Mouse (Mus musculus) liver, embryonic 12.5 days (tissue): Measurements from ENCODE around the gene Cdc42ep2. TPM values are rescaled to one million over a fixed set of nuclear protein-coding genes. Genes with fewer than 3 reads are reported as not detected.

Experiments
- ATAC-seq: fragments of 200-750 bp; cut with Nextera tagmentation; 2 replicates; pipeline ENCODE4 v1.8.0; 2017; ENCODE audit warnings: moderate number of reproducible peaks, mild to moderate bottlenecking, moderate library complexity
- H3K27ac ChIP-seq: fragments of 300-500 bp; sonication (generic); 2 replicates; pipeline ENCODE4 v1.5.1; 2016; ENCODE audit warnings: mild to moderate bottlenecking
- H3K27me3 ChIP-seq: fragments of 300-500 bp; sonication (generic); replicated peaks from 2 replicates; pipeline ENCODE4 v1.6.1; 2016; ENCODE audit warnings: mild to moderate bottlenecking, moderate library complexity
- H3K36me3 ChIP-seq: fragments of 300-500 bp; sonication (generic); 2 replicates; pipeline ENCODE4 v1.6.1; 2016; ENCODE audit warnings: mild to moderate bottlenecking, moderate library complexity
- H3K4me1 ChIP-seq: fragments of 300-500 bp; sonication (generic); 2 replicates; pipeline ENCODE4 v1.6.1; 2016
- H3K4me2 ChIP-seq: fragments of 300-500 bp; sonication (generic); 2 replicates; pipeline ENCODE4 v1.6.1; 2016; ENCODE audit warnings: mild to moderate bottlenecking, moderate library complexity
- H3K4me3 ChIP-seq: fragments of 300-500 bp; sonication (generic); 2 replicates; pipeline ENCODE4 v1.5.1; 2016; ENCODE audit warnings: mild to moderate bottlenecking, moderate library complexity
- H3K9ac ChIP-seq: fragments of 300-500 bp; sonication (generic); 2 replicates; pipeline ENCODE4 v1.6.1; 2016; ENCODE audit warnings: mild to moderate bottlenecking, moderate library complexity
- H3K9me3 ChIP-seq: fragments of 300-500 bp; sonication (generic); replicated peaks from 2 replicates; pipeline ENCODE4 v1.6.1; 2016; ENCODE audit warnings: mild to moderate bottlenecking, moderate library complexity
- WGBS: fragments of 180-500 bp; shearing (Covaris S2); methylation state at CpG from one replicate; pipeline ENCODE4 v1.1.7; 2016; ENCODE audit not compliant: insufficient replicate concordance; 5-methylcytosine and 5-hydroxymethylcytosine counted together
- polyA plus RNA-seq: library from polyadenylated mRNA; unstranded; fragments of >200 nt; fragmentation: Nextera tagmentation; extraction: Ambion mirVana; gene quantifications from 2 replicates; pipeline ENCODE4 v1.2.1, GENCODE M21; 2016

Cdc42ep2 gene
- polyA plus RNA-seq, 1 experiment from 2014 or later = 3.4 TPM

- no peak overlapping the region for H3K27ac ChIP-seq
- no peak for ATAC-seq
- peaks cover 98% of the 10 kb centered on the region for H3K36me3 ChIP-seq
- 86% methylated on average over 10 of the region's 10 CpGs for WGBS
- no peak overlapping the region for H3K4me2 ChIP-seq
- no peaks in the 10 kb centered on the region for H3K9me3 ChIP-seq
- no peaks in the 10 kb centered on the region for H3K27me3 ChIP-seq
- H3K4me3 ChIP-seq = no peak overlapping the region
- no peak overlapping the region for H3K9ac ChIP-seq
- H3K4me1 ChIP-seq = peaks cover 31% of the 10 kb centered on the region
Observed at GRCm38 (mm10) chr19:5954936-5955335, 30.3 kb upstream of the Cdc42ep2 start.

- H3K4me1 ChIP-seq = peaks cover 31% of the 10 kb centered on the region
- peaks cover 98% of the 10 kb centered on the region for H3K36me3 ChIP-seq
- H3K4me3 ChIP-seq = no peak overlapping the region
- H3K4me2 ChIP-seq = no peak overlapping the region
- H3K9ac ChIP-seq = no peak overlapping the region
- no peak overlapping the region for H3K27ac ChIP-seq
- ATAC-seq = no peak
- H3K27me3 ChIP-seq = no peaks in the 10 kb centered on the region
- WGBS = 85% methylated on average over 22 of the region's 22 CpGs
- H3K9me3 ChIP-seq = no peaks in the 10 kb centered on the region
Observed at GRCm38 (mm10) chr19:5954031-5954710, 29.6 kb upstream of the Cdc42ep2 start.

- H3K4me2 ChIP-seq = no peak overlapping the region
- no peak overlapping the region for H3K9ac ChIP-seq
- 0 out of 2 replicates have a peak overlapping the region, but pooled peaks have one; percentile 42 for H3K27ac ChIP-seq
- no peak overlapping the region for H3K4me3 ChIP-seq
- peaks cover 98% of the 10 kb centered on the region for H3K36me3 ChIP-seq
- H3K4me1 ChIP-seq = peaks cover 31% of the 10 kb centered on the region
- ATAC-seq = no peak
- no peaks in the 10 kb centered on the region for H3K9me3 ChIP-seq
- H3K27me3 ChIP-seq = no peaks in the 10 kb centered on the region
- 91% methylated on average over 19 of the region's 19 CpGs for WGBS
Observed at GRCm38 (mm10) chr19:5953201-5953770, 28.7 kb upstream of the Cdc42ep2 start.

- no peaks in the 10 kb centered on the region for H3K27me3 ChIP-seq
- peaks cover 30% of the 10 kb centered on the region for H3K4me1 ChIP-seq
- ATAC-seq = 0 out of 2 replicates have a peak, but pooled peaks have one; percentile 16
- peak overlapping the region; percentile 42 for H3K27ac ChIP-seq
- peaks cover 99% of the 10 kb centered on the region for H3K36me3 ChIP-seq
- no peak overlapping the region for H3K9ac ChIP-seq
- 79% methylated on average over 13 of the region's 13 CpGs for WGBS
- no peak overlapping the region for H3K4me3 ChIP-seq
- H3K4me2 ChIP-seq = no peak overlapping the region
- no peaks in the 10 kb centered on the region for H3K9me3 ChIP-seq
Observed at GRCm38 (mm10) chr19:5952071-5952691, 27.6 kb upstream of the Cdc42ep2 start.

GRCm38 (mm10) chr19:5951631-5952030 lies 27.0 kb upstream of the Cdc42ep2 start:
- peaks cover 100% of the 10 kb centered on the region for H3K36me3 ChIP-seq
- ATAC-seq = no peak

GRCm38 (mm10) chr19:5950218-5950617 lies 25.6 kb upstream of the Cdc42ep2 start:
- Histone ChIP-seq H3K27ac (no peak overlapping the region), H3K9ac (no peak overlapping the region), H3K27me3 (no peaks in the 10 kb centered on the region), H3K4me1 (peaks cover 28% of the 10 kb centered on the region), H3K4me2 (no peak overlapping the region), H3K9me3 (no peaks in the 10 kb centered on the region), H3K36me3 (peaks cover 100% of the 10 kb centered on the region), H3K4me3 (no peak overlapping the region)
- WGBS = 91% methylated on average over 11 of the region's 11 CpGs
- no peak for ATAC-seq

More at GRCm38 (mm10) chr19:5951631-5952030, 27.0 kb upstream of the Cdc42ep2 start:
- Histone ChIP-seq H3K4me1 (peaks cover 25% of the 10 kb centered on the region), H3K27me3 (no peaks in the 10 kb centered on the region), H3K9me3 (no peaks in the 10 kb centered on the region), H3K4me2 (no peak overlapping the region), H3K4me3 (no peak overlapping the region), H3K9ac (no peak overlapping the region), H3K27ac (peak overlapping the region; percentile 8; the same call in 1 of the 2 replicates)
- WGBS = 88% methylated on average over 16 of the region's 16 CpGs

- H3K27ac ChIP-seq = peak overlapping the region; percentile 43; the same call in 1 of the 2 replicates
- no peak overlapping the region for H3K4me3 ChIP-seq
- H3K4me1 ChIP-seq = peaks cover 25% of the 10 kb centered on the region
- H3K36me3 ChIP-seq = peaks cover 100% of the 10 kb centered on the region
- ATAC-seq = no peak
- H3K9ac ChIP-seq = no peak overlapping the region
- H3K9me3 ChIP-seq = no peaks in the 10 kb centered on the region
- no peak overlapping the region for H3K4me2 ChIP-seq
- 78% methylated on average over 8 of the region's 8 CpGs for WGBS
- no peaks in the 10 kb centered on the region for H3K27me3 ChIP-seq
Observed at GRCm38 (mm10) chr19:5945891-5946290, 21.3 kb upstream of the Cdc42ep2 start.

- WGBS = 69% methylated on average over 7 of the region's 7 CpGs
- Histone ChIP-seq H3K4me2 (no peak overlapping the region), H3K9me3 (no peaks in the 10 kb centered on the region), H3K27me3 (no peaks in the 10 kb centered on the region), H3K27ac (peak overlapping the region; percentile 43), H3K9ac (no peak overlapping the region), H3K4me3 (no peak overlapping the region), H3K4me1 (peaks cover 27% of the 10 kb centered on the region), H3K36me3 (peaks cover 100% of the 10 kb centered on the region)
- ATAC-seq = peak; percentile 46
Observed at GRCm38 (mm10) chr19:5945027-5945426, 20.4 kb upstream of the Cdc42ep2 start.

- H3K27ac ChIP-seq = peak overlapping the region; percentile 43; the same call in 1 of the 2 replicates
- ATAC-seq = no peak
- H3K4me2 ChIP-seq = no peak overlapping the region
- 65% methylated on average over 8 of the region's 8 CpGs for WGBS
- peaks cover 35% of the 10 kb centered on the region for H3K4me1 ChIP-seq
- no peak overlapping the region for H3K4me3 ChIP-seq
- no peaks in the 10 kb centered on the region for H3K27me3 ChIP-seq
- no peaks in the 10 kb centered on the region for H3K9me3 ChIP-seq
- peaks cover 100% of the 10 kb centered on the region for H3K36me3 ChIP-seq
- no peak overlapping the region for H3K9ac ChIP-seq
Observed at GRCm38 (mm10) chr19:5944145-5944544, 19.5 kb upstream of the Cdc42ep2 start.

- no peak overlapping the region for H3K4me3 ChIP-seq
- no peaks in the 10 kb centered on the region for H3K9me3 ChIP-seq
- no peak for ATAC-seq
- WGBS = 92% methylated on average over 15 of the region's 15 CpGs
- H3K27me3 ChIP-seq = no peaks in the 10 kb centered on the region
- H3K4me1 ChIP-seq = peaks cover 42% of the 10 kb centered on the region
- no peak overlapping the region for H3K4me2 ChIP-seq
- no peak overlapping the region for H3K27ac ChIP-seq
- H3K36me3 ChIP-seq = peaks cover 99% of the 10 kb centered on the region
- no peak overlapping the region for H3K9ac ChIP-seq
Observed at GRCm38 (mm10) chr19:5943404-5943803, 18.8 kb upstream of the Cdc42ep2 start.

GRCm38 (mm10) chr19:5942581-5942980 lies 18.0 kb upstream of the Cdc42ep2 start:
- H3K36me3 ChIP-seq = peaks cover 91% of the 10 kb centered on the region
- ATAC-seq = no peak
- WGBS = 87% methylated on average over 7 of the region's 7 CpGs
- H3K27ac ChIP-seq = no peak overlapping the region
- no peak overlapping the region for H3K9ac ChIP-seq
- H3K4me3 ChIP-seq = no peak overlapping the region
- no peaks in the 10 kb centered on the region for H3K9me3 ChIP-seq
- peaks cover 50% of the 10 kb centered on the region for H3K4me1 ChIP-seq
- no peak overlapping the region for H3K4me2 ChIP-seq
- H3K27me3 ChIP-seq = no peaks in the 10 kb centered on the region

- no peak overlapping the region for H3K27ac ChIP-seq
- no peak for ATAC-seq
- no peak overlapping the region for H3K4me2 ChIP-seq
- no peak overlapping the region for H3K4me3 ChIP-seq
- no peak overlapping the region for H3K9ac ChIP-seq
- H3K4me1 ChIP-seq = peaks cover 52% of the 10 kb centered on the region
- no peaks in the 10 kb centered on the region for H3K9me3 ChIP-seq
- 91% methylated on average over 10 of the region's 10 CpGs for WGBS
- no peaks in the 10 kb centered on the region for H3K27me3 ChIP-seq
- peaks cover 71% of the 10 kb centered on the region for H3K36me3 ChIP-seq
Observed at GRCm38 (mm10) chr19:5940656-5941055, 16.0 kb upstream of the Cdc42ep2 start.
